Mouse (Mus musculus) mesoderm, embryonic 11.5 days (tissue): ENCODE measurements around the gene Prap1.
A peak's percentile ranks its signal among the peaks of the same experiment; 100 is the strongest.

ENCODE experiments used
- DNase-seq: peaks from one replicate; pipeline ENCODE4 v3.0.0-alpha.2; 2012; ENCODE audit warnings: low read depth, low spot score

Gene Prap1

DNA sequence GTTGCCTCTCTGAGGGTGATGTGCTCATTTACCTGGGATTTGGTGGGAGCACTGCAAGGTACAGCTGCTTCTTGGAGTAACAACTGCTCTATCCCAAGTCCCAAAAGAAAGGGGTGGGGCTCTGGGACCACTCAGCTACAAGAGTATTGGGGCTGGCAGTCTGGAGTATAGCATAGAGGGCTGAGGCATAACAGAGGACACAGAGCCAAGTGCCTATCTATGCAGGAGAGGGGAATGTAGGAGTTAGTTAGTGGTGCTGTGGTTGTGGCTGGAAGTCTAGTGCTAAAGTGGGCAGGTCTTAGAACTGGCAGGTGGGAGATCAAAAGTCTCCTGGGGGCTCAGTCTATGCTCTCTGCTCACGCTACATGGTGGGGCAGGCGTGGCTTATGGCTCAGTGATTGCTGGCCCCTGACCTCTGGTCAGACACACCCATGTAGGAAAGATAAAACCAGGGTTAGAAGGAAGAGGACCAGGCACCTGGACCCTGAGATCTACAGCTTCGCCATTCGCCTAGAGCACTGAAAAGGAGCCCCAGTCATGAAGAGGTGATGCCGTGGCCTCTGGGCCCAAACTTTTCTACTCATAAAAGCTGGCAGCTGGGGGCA, at the start of gene Prap1:
TSS of gene Prap1 (plus strand) at position 472 of the 605 bp plus-strand sequence.
- DNase-seq: no peak

DNA sequence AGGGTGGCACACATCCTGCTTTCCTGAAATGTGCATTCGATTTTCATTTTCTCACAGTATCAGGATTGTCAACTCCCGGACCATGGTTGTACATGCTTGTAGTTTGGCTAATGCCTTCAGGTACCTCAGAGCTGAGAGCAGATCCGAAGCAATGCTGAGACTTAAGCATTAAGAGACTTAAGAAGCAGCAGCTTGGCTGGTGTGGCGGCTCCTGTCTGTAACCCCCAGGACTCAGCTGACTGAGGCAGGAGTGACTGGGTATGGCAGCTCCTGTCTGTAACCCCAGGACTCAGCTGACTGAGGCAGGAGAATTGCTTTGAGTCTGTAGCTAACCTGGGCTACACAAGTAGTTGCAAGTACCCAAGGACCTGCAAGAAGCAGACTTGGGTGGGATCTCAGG, 47.6 kb upstream of the Prap1 start:
- DNase-seq: no peak

- peak; percentile 35 for DNase-seq
These were observed 45.3 kb upstream of the Prap1 start for GRCm38 (mm10) chr7:140047811-140048311.

- DNase-seq: no peak
These were observed 44.7 kb upstream of the Prap1 start, which contains the start of gene Msx3 for GRCm38 (mm10) chr7:140048361-140049114. Gene Msx3 (minus strand): TSS chr7:140049089.

- peak; percentile 66 for DNase-seq
These were observed 44.0 kb upstream of the Prap1 start for GRCm38 (mm10) chr7:140049115-140049689.

DNA sequence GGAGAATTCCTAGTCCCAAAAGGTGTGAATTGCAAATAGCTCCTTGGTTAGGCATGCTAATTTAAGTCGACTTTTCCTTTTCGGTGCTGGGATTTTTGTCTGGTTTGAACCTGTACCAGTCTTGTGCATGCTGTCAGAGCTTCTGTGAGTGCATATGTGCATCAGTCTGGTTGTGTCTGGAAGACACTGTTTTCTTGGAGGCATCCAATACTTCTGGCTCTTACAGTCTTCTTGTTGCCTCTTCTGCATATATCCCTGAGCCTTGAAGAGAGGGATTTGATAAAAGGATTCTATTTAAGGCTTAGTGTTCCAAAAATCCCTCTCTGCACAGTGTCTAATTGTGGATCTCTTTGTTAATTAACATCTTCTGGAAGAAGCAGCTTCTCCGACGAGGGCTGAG, 39.1 kb upstream of the Prap1 start:
- DNase-seq: no peak

GRCm38 (mm10) chr7:140057413-140058407, 35.5 kb upstream of the Prap1 start:
- peak; percentile 90 for DNase-seq

GRCm38 (mm10) chr7:140058528-140058927, 34.7 kb upstream of the Prap1 start:
- DNase-seq: no peak

GRCm38 (mm10) chr7:140059601-140060000, 33.6 kb upstream of the Prap1 start:
- no peak for DNase-seq

DNA sequence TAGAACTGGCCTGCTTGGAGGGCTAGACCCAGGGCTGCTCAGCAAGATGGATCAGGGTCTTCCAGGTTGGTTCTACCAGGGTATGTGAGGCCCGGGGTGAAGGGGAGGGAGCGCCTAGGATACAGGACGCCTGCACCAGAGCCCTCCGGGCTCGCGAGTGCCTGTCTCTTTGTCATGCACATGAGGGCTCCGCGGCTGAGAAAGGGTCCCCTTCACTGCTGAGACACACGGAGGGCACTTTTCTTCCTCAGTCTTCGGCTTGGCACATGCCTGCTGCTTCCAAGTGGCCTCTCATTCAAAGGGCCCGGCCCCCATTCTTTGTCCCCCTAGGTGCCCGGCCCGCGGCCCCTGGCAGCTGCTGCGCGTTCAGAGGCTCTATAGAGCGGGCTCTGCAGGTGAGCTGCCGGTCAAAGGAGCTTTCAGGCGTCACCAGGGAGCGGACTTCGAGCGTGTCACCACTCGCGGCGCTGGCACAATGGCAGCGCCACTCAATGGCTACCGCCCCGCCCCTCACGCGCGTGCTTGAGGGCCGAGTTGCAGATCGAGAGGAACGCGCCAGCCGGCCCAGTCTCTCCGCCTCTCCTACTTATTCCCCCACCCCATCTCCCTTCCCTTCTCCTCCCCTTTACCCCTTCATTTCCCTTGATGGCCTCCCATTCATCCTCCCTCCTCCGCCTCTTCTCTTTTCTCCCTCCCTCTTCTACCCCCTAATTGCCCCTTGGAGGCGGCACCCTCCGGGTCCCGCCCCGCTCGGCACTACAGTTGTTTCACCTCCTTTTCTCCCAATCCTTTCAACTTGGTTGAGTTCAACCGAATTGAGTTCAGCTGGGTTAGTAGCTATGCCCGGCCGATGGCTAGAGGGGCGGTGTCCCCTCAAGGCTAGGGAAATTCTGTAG, 32.0 kb upstream of the Prap1 start:
- DNase-seq: peak; percentile 81

GRCm38 (mm10) chr7:140061832-140062130, 31.4 kb upstream of the Prap1 start:
- DNase-seq: no peak

DNA sequence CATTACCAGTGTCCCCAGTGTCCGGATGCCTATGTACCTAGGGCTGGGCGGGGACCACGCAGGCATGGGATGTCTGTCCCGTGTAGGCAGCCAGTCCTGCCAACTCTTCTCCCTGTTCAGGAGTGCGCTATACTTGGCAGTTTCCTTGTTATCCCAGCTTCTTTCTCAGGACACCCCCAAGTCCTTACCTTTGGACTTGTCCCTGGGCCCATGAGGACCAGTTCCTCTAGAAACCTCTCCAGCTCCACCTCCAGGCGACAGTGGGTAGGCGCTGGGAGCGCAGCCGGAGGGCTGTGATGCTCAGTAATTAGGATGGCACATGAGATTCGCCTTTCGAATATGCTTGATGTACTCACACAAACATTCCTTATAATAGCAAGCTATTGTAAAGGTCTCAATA, 30.9 kb upstream of the Prap1 start:
- DNase-seq: peak; percentile 47

DNA sequence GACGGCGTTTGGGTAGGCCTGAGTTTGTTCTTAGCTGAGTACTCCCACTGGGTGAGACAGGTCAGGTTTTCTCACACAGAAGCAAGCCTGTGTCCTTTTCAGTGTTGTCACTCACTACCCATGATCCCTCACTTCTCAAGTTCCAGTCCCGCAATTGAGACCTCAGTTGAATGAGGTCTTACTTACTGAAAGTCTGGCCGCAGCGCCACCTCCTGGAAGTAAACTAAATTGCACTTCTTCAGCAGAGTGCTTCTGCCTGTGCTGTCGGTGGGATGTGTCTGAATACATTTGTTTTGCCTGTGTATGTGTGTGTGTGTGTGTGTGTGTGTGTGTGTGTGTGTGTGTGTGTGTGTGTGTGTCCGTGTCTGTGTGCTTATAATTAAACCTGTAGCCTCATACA, 30.1 kb upstream of the Prap1 start:
- peak; percentile 81 for DNase-seq

DNA sequence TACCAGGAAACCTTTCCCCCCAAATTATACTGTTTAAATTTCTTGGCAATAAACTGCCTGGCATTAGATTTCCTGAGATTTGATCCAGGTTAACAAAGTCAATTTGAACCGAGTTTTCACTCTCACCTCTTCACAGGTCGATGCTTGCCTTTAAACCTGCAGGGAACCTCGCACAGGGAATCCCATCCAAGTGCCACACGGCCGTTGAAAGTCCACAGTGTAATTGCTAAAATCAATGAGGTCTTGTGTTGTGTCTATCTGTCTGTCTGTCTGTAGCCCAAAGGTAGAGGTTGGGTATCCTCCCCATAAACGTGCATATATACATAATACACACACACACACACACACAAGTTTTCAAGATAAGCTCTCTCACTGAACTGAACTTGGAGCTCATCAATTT, 25.8 kb upstream of the Prap1 start:
- DNase-seq: no peak

GRCm38 (mm10) chr7:140070042-140070711, 23.0 kb upstream of the Prap1 start:
- DNase-seq: no peak

DNA sequence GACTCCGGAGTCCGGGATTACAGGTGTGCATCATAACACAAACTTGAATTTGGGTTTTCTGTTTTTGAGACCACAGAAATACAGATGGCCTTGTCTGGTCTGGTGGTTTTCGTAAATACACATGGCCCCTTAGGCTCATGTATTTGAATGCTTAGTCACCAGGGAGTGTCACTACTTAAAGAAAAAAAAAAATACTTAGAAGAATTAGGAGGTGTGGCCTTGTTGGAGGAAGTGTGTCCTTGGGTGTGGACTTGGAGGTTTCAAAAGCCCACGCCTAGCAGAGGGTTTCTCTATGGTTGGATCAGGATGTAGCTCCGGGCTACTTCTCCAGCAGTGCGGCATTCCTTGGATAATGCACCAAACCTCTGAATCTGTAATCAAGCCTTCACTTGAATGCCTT, 15.5 kb upstream of the Prap1 start:
- DNase-seq: no peak

- DNase-seq: peak; percentile 82
These were observed 14.5 kb upstream of the Prap1 start for GRCm38 (mm10) chr7:140078711-140079110.

DNA sequence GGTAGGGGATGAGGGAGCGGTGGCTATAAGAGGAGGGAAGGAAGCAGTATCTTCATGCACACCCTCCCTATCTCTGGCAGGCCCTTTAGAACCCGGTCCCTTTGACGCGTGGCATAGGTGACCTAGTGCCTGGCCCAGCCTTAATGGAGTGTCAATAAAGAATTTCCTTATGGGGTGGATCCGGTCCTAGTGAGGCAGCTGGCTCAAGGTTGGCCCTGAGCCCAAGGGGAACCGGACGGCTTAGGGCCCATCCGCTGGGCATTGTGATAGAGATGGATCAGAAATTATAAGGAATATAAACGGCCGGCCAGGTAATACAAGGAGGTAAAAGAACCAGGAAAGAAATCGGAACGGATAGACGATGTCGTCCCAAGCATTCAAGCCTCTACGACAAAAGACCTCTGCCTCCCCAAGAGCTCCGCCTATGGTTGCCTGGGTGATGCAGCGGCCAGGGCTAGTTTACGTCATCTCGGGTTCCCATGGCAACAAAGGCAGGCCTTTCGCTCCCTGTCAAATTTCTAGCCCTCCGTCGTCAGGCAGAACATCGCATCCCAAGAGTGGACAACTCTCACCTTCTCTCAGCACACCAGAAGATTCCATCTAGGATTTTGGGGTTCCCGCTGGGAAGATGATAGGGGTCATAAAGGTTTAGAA, 12.6 kb upstream of the Prap1 start:
- DNase-seq: peak; percentile 92

DNA sequence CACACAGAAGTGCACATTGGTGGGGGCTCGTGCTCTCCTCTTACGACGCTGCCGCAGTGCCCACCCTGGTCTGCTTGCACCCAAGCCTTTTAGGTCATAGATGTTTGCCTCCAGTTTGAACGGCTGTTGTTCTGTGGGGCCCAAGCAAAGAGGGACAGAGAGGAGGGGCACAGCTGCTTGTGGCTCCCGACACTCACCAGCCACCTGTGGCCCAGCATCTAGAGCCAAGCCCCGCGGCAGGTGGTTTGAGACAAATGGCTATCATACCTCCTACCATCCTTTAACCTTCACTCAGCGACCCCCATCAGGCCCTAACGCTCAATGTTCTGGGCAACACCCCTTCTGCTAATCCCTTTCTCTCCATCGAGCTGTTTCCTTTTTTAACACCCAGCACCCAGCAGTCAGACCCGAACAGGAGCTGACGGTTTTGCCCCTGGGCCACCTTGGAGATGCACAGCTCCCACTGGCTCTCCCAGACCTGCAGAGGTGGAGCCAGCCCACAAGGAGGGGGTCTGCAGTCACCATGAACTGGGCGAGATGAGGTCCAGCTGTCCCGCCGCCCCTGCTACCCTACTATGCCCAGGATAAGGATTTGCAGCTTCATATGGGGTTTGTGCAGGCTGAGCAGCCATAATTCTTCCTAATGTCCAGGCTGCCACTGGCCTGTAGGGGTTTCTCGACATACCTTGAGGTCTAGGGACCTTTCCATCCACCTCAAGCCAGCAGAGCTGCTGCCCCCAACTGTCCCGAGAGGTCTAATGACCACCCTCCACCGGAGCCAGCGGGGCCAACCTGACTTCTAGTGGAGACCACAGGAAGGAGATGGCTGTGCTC, 11.6 kb upstream of the Prap1 start:
- no peak for DNase-seq
